Mouse (Mus musculus) heart, adult 2 months (tissue): Measurements from ENCODE around the gene Ptgr1.

Source experiments
- CTCF ChIP-seq: fragments of 200-600 bp; IDR thresholded peaks from 2 replicates; pipeline ENCODE4 v1.8.1; 2022; ENCODE audit warnings: antibody characterized with exemption, mild to moderate bottlenecking, moderate library complexity
- EP300 ChIP-seq: fragments of 200-500 bp; IDR thresholded peaks from 2 replicates; pipeline ENCODE4 v1.6.1; 2011; ENCODE audit warnings: low read depth, low read length, control low read depth; ENCODE audit not compliant: insufficient read depth
- POLR2A ChIP-seq: fragments of 200-500 bp; IDR thresholded peaks from 2 replicates; pipeline ENCODE4 v1.6.1; 2011; ENCODE audit warnings: mild to moderate bottlenecking, low read depth, low read length, control low read depth; ENCODE audit not compliant: insufficient read depth

DNA sequence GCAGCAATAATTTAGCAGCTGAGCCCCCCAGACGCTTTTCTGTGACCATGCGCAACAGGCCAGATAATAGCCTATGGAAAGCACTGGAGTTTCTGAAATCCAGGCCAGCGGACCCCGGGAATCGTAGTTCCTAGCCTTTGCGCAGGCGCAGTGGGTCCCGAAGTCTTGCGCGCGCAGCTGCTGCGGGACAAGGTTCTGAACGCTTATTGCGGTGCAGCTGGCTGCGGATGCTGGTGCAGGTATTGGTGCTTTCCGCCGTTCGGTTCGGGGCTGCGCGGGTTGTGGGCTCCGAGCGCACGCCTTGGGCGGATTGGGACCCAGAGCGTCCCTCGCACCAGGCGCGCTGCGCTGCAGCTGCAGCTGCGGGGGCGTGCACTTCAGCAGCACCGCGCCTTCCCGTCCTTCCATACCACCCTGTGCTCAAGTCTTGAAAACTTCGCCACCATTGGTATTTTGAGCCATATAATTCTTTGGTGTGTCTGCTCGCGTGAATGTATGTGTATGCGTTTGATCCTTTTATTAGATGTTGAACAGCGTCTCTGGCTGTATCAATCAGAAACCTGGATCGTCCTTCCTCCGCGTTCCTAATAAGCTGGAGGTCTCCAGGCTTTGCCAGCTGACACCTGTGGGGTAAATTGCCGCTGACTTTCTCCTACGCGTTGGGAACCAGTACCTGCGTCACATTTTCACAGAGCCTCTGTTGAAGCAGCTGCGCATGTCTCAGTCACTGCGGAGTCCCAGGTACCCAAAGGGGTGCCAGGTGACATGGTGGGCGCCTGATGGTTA lies 43.3 kb downstream of the Ptgr1 start, which contains the start of gene Zkscan16:
- TF ChIP-seq EP300 = no peak
- TF ChIP-seq CTCF = no peak
- TF ChIP-seq POLR2A = no peak
